Mouse (Mus musculus): ENCODE results near the gene Fam118b.

Fam118b gene

DNA sequence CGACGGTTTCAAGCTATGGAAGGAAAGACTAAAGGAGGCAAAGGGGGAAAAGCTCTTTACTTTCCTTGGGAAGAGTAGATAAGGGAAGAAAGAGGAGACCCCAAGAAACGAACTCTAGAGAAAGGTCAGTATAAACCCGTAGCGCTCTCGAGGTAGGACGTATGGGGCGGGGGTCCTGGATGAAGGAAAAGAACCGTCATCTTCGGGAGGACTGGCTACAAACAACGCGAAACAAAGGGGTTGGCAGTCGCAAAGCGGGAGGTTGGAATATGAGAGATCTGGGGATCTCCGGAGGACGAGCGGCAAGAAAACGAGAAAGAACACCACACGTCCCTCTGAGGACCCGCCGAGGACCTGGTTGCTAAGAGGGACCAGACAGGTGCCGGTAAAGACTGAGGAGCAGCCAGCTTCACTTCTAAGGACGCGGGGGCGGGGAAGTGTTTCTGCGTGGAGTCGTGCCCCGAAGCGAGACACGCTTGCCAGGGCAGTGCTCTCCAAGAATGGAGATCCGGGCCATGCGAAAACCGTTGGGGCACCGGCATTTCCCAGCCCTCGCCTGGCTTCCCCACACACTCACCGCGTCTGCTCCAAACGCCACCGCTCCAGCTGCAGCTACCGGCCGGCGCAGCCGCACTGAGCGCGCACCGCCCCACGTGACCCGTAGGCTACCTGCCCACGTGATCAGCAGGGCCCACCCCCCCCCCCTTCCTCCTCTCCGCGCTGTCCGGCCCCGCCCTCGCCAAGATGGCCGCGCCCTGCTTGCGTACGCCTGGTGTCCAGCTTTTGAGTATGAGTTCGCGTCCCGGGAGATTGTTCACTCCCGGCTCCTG lies at the start of gene Fam118b, which contains the start of gene Rpusd4:
Fam118b (minus strand) TSS at position 660 of the 830 bp plus-strand sequence.
Rpusd4 (plus strand) TSS at position 720 of the 830 bp plus-strand sequence.
- DNase-seq (ENCODE audit: low read depth, low spot score), result peak; percentile 95

- DNase-seq (ENCODE audit: low read depth, low spot score), result no peak
Observed at GRCm38 (mm10) chr9:35316771-35317211, 49.2 kb upstream of the Fam118b start.

DNA sequence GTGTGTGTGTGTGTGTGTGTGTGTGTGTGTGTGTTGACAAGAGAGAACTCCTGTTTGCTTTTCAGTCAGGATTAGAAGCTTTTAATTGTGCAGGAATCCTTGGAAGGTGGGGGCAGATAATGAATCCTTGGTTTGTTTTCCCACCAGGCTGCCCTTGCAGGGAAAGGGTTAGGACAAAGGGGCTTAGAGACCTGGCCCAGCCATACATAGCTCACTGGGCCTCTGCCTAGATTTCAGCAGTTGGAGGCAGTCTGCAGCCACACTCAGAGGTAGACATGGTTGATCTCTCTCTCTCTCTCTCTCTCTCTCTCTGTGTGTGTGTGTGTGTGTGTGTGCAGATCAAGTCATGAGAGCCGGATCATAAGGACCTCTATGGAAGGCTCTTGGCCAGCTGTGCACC lies 46.6 kb upstream of the Fam118b start:
- DNase-seq (ENCODE audit: low read depth, low spot score), result no peak

DNA sequence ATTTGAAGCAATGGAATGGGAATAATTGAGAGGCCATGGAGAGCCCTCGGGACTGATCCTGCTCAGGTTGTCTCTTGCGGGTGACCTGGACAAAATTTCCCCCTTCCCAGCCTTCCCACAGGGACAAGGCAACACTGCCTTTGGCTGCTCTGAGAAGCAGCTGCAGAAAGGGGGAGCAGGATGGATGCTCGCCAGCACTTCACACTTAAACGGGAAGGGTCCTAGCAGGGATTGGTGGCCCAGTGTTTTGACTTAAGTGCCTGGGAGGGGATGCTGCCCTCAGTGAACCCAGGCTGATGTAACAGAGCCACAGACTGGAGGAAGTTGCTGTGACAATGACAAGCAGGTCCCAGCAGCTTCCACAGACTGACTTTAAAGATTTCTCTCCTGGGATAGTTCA lies 46.0 kb upstream of the Fam118b start:
- no peak for DNase-seq (ENCODE audit: low read depth, low spot score)

GRCm38 (mm10) chr9:35312516-35312915 lies 44.9 kb upstream of the Fam118b start:
- DNase-seq (ENCODE audit: low read depth, low spot score), result no peak

GRCm38 (mm10) chr9:35310377-35310776 lies 42.8 kb upstream of the Fam118b start:
- no peak for DNase-seq (ENCODE audit: low read depth, low spot score)

- DNase-seq (ENCODE audit: low read depth, low spot score), result no peak
Observed at GRCm38 (mm10) chr9:35307461-35307860, 39.9 kb upstream of the Fam118b start.

GRCm38 (mm10) chr9:35302172-35302571 lies 34.6 kb upstream of the Fam118b start:
- no peak for DNase-seq (ENCODE audit: low read depth, low spot score)

GRCm38 (mm10) chr9:35297791-35298190 lies 30.2 kb upstream of the Fam118b start:
- DNase-seq (ENCODE audit: low read depth, low spot score), result no peak

GRCm38 (mm10) chr9:35293465-35293864 lies 25.9 kb upstream of the Fam118b start:
- no peak for DNase-seq (ENCODE audit: low read depth, low spot score)

DNA sequence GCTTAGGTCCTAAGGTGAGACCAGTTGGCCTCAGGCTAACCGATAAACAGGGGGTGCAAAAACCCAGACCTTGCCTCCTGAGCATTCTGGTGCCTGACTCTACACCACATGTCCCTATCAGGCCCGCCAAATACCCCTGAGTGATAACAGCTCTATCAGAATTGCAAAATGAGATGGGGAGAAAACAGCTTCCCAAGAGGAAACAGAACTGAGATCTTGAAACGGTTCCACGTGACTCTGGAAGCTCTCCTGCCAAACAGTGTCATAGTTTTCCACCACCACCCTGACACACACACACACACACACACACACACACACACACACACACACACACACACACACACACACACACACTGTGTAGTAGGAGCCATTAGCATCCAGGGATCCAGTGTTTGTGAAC lies 23.3 kb upstream of the Fam118b start:
- DNase-seq (ENCODE audit: low read depth, low spot score), result no peak

- no peak for DNase-seq (ENCODE audit: low read depth, low spot score)
Observed at GRCm38 (mm10) chr9:35290417-35290816, 22.8 kb upstream of the Fam118b start.

GRCm38 (mm10) chr9:35289992-35290391 lies 22.4 kb upstream of the Fam118b start:
- no peak for DNase-seq (ENCODE audit: low read depth, low spot score)

GRCm38 (mm10) chr9:35286351-35286750 lies 18.7 kb upstream of the Fam118b start:
- DNase-seq (ENCODE audit: low read depth, low spot score), result no peak

- DNase-seq (ENCODE audit: low read depth, low spot score), result no peak
Observed at GRCm38 (mm10) chr9:35284351-35284750, 16.7 kb upstream of the Fam118b start.

DNA sequence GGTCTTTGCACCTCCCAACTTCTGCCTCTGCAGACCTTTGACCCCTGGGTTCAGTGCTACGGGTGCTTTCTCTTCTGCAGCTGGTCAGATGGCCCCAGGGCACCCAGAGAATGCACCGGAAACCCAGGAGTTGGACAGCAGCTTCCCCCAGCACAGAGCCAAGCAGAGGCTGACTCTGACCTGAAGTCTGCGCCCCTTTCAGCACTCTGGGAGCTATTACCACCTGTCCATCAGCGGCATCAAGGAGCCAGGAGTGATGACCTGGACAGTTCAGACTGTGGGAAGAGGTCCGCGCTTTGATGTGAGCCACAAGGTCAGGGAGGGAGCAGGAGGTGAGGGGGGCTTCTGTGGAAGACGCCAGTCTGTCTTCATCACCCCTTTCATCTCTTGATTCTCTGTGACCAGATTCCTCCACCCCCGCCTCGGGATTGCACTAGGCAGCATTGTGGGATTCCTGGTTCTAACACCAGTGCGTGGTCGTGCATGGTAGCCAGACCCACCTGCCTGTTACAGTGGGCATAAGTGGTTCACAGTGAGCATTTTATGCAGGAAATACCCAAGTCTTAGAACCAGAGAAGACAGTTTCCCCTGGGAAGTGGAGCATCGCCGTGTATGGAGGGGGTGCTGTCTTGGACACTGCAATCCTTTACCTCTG lies 15.9 kb upstream of the Fam118b start:
- DNase-seq (ENCODE audit: low read depth, low spot score), result no peak

GRCm38 (mm10) chr9:35282851-35283200 lies 15.2 kb upstream of the Fam118b start:
- DNase-seq (ENCODE audit: low read depth, low spot score), result no peak

- peak; percentile 55 for DNase-seq (ENCODE audit: low read depth, low spot score)
Observed at GRCm38 (mm10) chr9:35282006-35282850, 14.6 kb upstream of the Fam118b start.

- no peak for DNase-seq (ENCODE audit: low read depth, low spot score)
Observed at GRCm38 (mm10) chr9:35278451-35278850, 10.8 kb upstream of the Fam118b start.

DNA sequence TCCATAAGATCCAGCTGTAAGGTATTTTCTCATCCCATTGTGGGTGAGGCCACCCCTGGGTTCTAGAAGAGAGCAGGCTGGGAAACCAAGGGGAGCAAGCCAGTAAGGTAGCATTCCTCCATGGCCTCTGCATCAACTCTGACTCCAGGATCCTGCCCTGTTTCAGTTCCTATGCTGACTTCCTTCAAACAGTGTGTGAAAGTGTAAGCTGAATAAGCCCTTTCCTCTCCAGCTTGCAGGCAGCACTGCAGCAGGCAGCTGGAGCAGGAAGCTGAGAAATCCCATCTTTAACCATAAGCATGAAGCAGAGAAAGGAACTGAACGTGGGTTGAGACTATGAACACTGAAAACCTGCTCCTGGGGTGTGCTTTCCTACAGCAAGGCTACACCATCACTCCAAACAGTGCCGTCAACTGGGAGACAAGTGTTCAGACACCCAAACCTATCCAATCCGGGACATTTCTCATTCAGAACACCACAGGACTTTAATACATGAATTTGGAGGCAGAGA lies 10.3 kb upstream of the Fam118b start:
- DNase-seq (ENCODE audit: low read depth, low spot score), result no peak

DNA sequence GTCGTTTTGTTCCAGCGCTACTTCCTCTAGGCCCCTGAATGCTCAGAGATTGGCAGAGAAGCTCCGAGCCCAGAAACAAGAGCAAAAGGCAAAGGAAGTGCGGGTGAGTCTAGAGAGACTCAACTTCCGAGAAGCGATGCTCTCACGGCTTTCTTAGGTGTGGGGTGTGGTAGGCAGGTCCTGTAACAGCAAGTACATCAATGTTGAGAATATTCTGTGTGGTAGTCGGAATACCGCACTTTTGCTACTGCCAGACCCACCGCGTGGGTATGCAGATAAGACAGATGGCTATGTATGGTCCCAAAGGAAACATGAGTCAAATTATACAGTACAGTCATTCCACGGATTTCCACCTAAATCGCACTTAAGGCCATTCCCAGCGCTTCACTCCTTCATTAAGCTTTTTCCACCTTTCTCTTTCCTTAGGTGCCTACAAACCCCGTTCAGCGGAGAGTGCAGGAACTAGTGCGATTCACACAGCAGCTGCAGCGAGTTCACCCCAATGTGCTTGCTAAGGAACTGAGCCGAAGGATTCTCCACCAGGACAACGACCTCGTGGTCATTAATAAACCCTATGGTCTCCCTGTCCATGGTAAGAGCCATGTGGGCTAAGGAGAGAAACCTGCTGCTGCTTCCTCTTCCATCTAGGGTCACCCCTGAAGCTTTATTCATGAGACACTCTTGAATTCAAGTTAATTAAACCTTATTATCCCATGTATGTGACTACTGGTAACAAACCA lies 541 bp upstream of the Fam118b start:
- peak; percentile 21 for DNase-seq (ENCODE audit: low read depth, low spot score)
